Mouse (Mus musculus) intestine, embryonic 16.5 days (tissue): Measurements from ENCODE around the gene Tnik. TPM values are rescaled to one million over a fixed set of nuclear protein-coding genes. Genes with fewer than 3 reads are reported as not detected.

Source experiments
- ATAC-seq: fragments of 200-750 bp; cut with Nextera tagmentation; 2 replicates; pipeline ENCODE4 v1.8.0; 2017; ENCODE audit warnings: moderate TSS enrichment, moderate library complexity
- H3K27ac ChIP-seq: fragments of 300-500 bp; sonication (generic); 2 replicates; pipeline ENCODE4 v1.5.1; 2014; ENCODE audit warnings: mild to moderate bottlenecking, low read length
- H3K27me3 ChIP-seq: fragments of 300-500 bp; sonication (generic); replicated peaks from 2 replicates; pipeline ENCODE4 v1.6.1; 2014; ENCODE audit warnings: low read length, control low read depth, mixed read lengths; ENCODE audit not compliant: control insufficient read depth, insufficient read depth
- H3K36me3 ChIP-seq: fragments of 300-500 bp; sonication (generic); 2 replicates; pipeline ENCODE4 v1.6.1; 2014; ENCODE audit warnings: low read length, control low read depth; ENCODE audit not compliant: control insufficient read depth, insufficient read depth
- H3K4me1 ChIP-seq: fragments of 300-500 bp; sonication (generic); 2 replicates; pipeline ENCODE4 v1.6.1; 2014; ENCODE audit warnings: low read length, control low read depth, mixed read lengths; ENCODE audit not compliant: control insufficient read depth, insufficient read depth
- H3K4me2 ChIP-seq: fragments of 300-500 bp; sonication (generic); 2 replicates; pipeline ENCODE4 v1.6.1; 2014; ENCODE audit warnings: low read depth, low read length, control low read depth
- H3K4me3 ChIP-seq: fragments of 300-500 bp; sonication (generic); 2 replicates; pipeline ENCODE4 v1.5.1; 2014; ENCODE audit warnings: mild to moderate bottlenecking, low read length
- H3K9ac ChIP-seq: fragments of 300-500 bp; sonication (generic); 2 replicates; pipeline ENCODE4 v1.6.1; 2014; ENCODE audit warnings: low read depth, low read length
- H3K9me3 ChIP-seq: fragments of 300-500 bp; sonication (generic); 2 replicates; pipeline ENCODE4 v1.6.1; 2016; ENCODE audit warnings: low read length, control low read depth; ENCODE audit not compliant: control insufficient read depth
- WGBS: fragments of 180-500 bp; shearing (Covaris S2); extraction: QIAGEN DNeasy Blood & Tissue Kit; methylation state at CpG from one replicate; pipeline ENCODE4 v1.1.7; 2014; 5-methylcytosine and 5-hydroxymethylcytosine counted together
- polyA plus RNA-seq: library from polyadenylated mRNA; unstranded; fragments of >200 nt; fragmentation: Nextera tagmentation; extraction: Ambion mirVana; gene quantifications from 2 replicates; pipeline ENCODE4 v1.2.1, GENCODE M21; 2015

The Tnik gene
- polyA plus RNA-seq, 1 experiment from 2014 or later = 12.5 TPM

DNA sequence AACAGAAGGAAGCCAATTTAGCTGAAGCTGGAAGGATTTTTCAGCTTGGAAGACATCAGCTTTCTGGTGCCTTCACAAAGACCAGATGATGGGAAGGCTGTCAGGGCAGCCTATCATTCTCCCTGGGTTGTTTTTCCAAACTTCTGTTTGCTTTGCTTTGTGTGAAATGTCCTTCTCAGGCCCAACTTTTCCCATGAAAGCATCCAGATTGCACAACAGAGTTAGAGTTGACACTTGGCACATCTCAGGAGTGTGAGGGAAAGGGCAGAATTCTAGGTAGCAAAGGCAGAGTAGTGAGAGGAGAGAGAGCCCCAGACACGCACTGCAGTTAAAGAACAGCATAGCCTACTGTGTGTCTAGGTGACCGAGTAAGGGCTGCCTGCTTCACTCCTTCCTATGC lies 194.5 kb downstream of the Tnik start:
- H3K27ac ChIP-seq = no peak overlapping the region
- no peaks in the 10 kb centered on the region for H3K27me3 ChIP-seq
- no peaks in the 10 kb centered on the region for H3K4me1 ChIP-seq
- no peak overlapping the region for H3K4me2 ChIP-seq
- no peak for ATAC-seq
- no peak overlapping the region for H3K9ac ChIP-seq
- 80% methylated on average over 2 of the region's 2 CpGs for WGBS
- H3K9me3 ChIP-seq = no peaks in the 10 kb centered on the region
- no peak overlapping the region for H3K4me3 ChIP-seq
- H3K36me3 ChIP-seq = no peaks in the 10 kb centered on the region

- H3K9me3 ChIP-seq = no peaks in the 10 kb centered on the region
- H3K36me3 ChIP-seq = no peaks in the 10 kb centered on the region
- ATAC-seq = no peak
- no peak overlapping the region for H3K4me2 ChIP-seq
- H3K4me3 ChIP-seq = no peak overlapping the region
- no peaks in the 10 kb centered on the region for H3K27me3 ChIP-seq
- no peak overlapping the region for H3K9ac ChIP-seq
- 90% methylated on average over 4 of the region's 4 CpGs for WGBS
- H3K27ac ChIP-seq = no peak overlapping the region
- H3K4me1 ChIP-seq = no peaks in the 10 kb centered on the region; the same call in 1 of the 2 replicates
These were observed 203.7 kb downstream of the Tnik start for GRCm38 (mm10) chr3:28466688-28467087.

- Histone ChIP-seq H3K27me3 (no peaks in the 10 kb centered on the region), H3K9ac (no peak overlapping the region), H3K4me3 (no peak overlapping the region), H3K27ac (no peak overlapping the region), H3K4me1 (no peaks in the 10 kb centered on the region; the same call in 1 of the 2 replicates), H3K9me3 (no peaks in the 10 kb centered on the region), H3K36me3 (no peaks in the 10 kb centered on the region), H3K4me2 (no peak overlapping the region)
- WGBS = 42% methylated on average over 1 of the region's 1 CpGs
- ATAC-seq = peak; percentile 52
These were observed 204.2 kb downstream of the Tnik start for GRCm38 (mm10) chr3:28467148-28467754.

- H3K27ac ChIP-seq = no peak overlapping the region
- no peaks in the 10 kb centered on the region for H3K9me3 ChIP-seq
- H3K4me3 ChIP-seq = no peak overlapping the region
- H3K36me3 ChIP-seq = no peaks in the 10 kb centered on the region
- H3K27me3 ChIP-seq = no peaks in the 10 kb centered on the region
- ATAC-seq = peak; percentile 92
- H3K4me2 ChIP-seq = no peak overlapping the region
- H3K9ac ChIP-seq = no peak overlapping the region
- WGBS = 48% methylated on average over 4 of the region's 4 CpGs
- H3K4me1 ChIP-seq = no peaks in the 10 kb centered on the region; the same call in 1 of the 2 replicates
These were observed 204.9 kb downstream of the Tnik start for GRCm38 (mm10) chr3:28467871-28468285.

- Histone ChIP-seq H3K27ac (no peak overlapping the region), H3K27me3 (no peaks in the 10 kb centered on the region), H3K4me1 (no peaks in the 10 kb centered on the region), H3K4me3 (no peak overlapping the region), H3K9me3 (no peaks in the 10 kb centered on the region), H3K36me3 (no peaks in the 10 kb centered on the region), H3K9ac (no peak overlapping the region), H3K4me2 (no peak overlapping the region)
- WGBS = 71% methylated on average over 1 of the region's 1 CpGs
- ATAC-seq = peak; percentile 36; the same call in 1 of the 2 replicates
These were observed 210.4 kb downstream of the Tnik start for GRCm38 (mm10) chr3:28473439-28473838.

- Histone ChIP-seq H3K9ac (no peak overlapping the region), H3K27ac (no peak overlapping the region), H3K36me3 (no peaks in the 10 kb centered on the region), H3K4me3 (no peak overlapping the region), H3K4me1 (no peaks in the 10 kb centered on the region), H3K9me3 (no peaks in the 10 kb centered on the region), H3K27me3 (no peaks in the 10 kb centered on the region), H3K4me2 (no peak overlapping the region)
- 91% methylated on average over 2 of the region's 2 CpGs for WGBS
- ATAC-seq = no peak
These were observed 214.4 kb downstream of the Tnik start for GRCm38 (mm10) chr3:28477373-28477772.

- Histone ChIP-seq H3K27me3 (no peaks in the 10 kb centered on the region), H3K4me3 (no peak overlapping the region), H3K36me3 (no peaks in the 10 kb centered on the region), H3K9ac (no peak overlapping the region), H3K27ac (no peak overlapping the region), H3K4me2 (no peak overlapping the region), H3K9me3 (0 out of 2 replicates have a peak, but pooled peaks cover 5% of the 10 kb centered on the region), H3K4me1 (no peaks in the 10 kb centered on the region)
- ATAC-seq = no peak
- WGBS = 84% methylated on average over 7 of the region's 7 CpGs
These were observed 222.7 kb downstream of the Tnik start for GRCm38 (mm10) chr3:28485716-28486115.

- Histone ChIP-seq H3K4me1 (no peaks in the 10 kb centered on the region), H3K27ac (no peak overlapping the region), H3K4me3 (no peak overlapping the region), H3K4me2 (no peak overlapping the region), H3K9ac (no peak overlapping the region), H3K9me3 (0 out of 2 replicates have a peak, but pooled peaks cover 5% of the 10 kb centered on the region), H3K27me3 (no peaks in the 10 kb centered on the region), H3K36me3 (no peaks in the 10 kb centered on the region)
- 75% methylated on average over 9 of the region's 9 CpGs for WGBS
- ATAC-seq = no peak
These were observed 224.4 kb downstream of the Tnik start for GRCm38 (mm10) chr3:28487418-28487817.

GRCm38 (mm10) chr3:28491085-28492041 lies 228.3 kb downstream of the Tnik start:
- 60% methylated on average over 11 of the region's 11 CpGs for WGBS
- Histone ChIP-seq H3K4me1 (no peaks in the 10 kb centered on the region), H3K36me3 (no peaks in the 10 kb centered on the region), H3K4me2 (no peak overlapping the region), H3K27ac (no peak overlapping the region), H3K9ac (no peak overlapping the region), H3K4me3 (no peak overlapping the region), H3K9me3 (0 out of 2 replicates have a peak, but pooled peaks cover 2% of the 10 kb centered on the region), H3K27me3 (no peaks in the 10 kb centered on the region)
- ATAC-seq = no peak
